ENCODE assay signal across 14 mouse cellular contexts in genomic region chr5:123195500-123196000, GRCm38 (mm10). TPM values are rescaled to one million over a fixed set of nuclear protein-coding genes. Genes with fewer than 3 reads are reported as not detected.
"Had no signal": no experiment of that assay in that cellular context is flagged by ENCODE, and none has a peak within 500 bp of the region (broad histone marks: within the 10 kb centered on the region; RNA-seq: fewer than 3 reads in every experiment).

No protein-coding gene starts in this region.

- H3K27ac ChIP-seq: limb, embryonic 12.5 days; midbrain, embryonic 10.5 days; midbrain, embryonic 15.5 days had no signal

- H3K4me3 ChIP-seq: limb, embryonic 12.5 days; midbrain, embryonic 10.5 days; midbrain, embryonic 15.5 days had no signal

- H3K9ac ChIP-seq: limb, embryonic 12.5 days; midbrain, embryonic 15.5 days had no signal

- H3K4me1 ChIP-seq: limb, embryonic 12.5 days; midbrain, embryonic 15.5 days had no signal

- H3K36me3 ChIP-seq: limb, embryonic 12.5 days; midbrain, embryonic 10.5 days; midbrain, embryonic 15.5 days had no signal

- H3K9me3 ChIP-seq: limb, embryonic 12.5 days; midbrain, embryonic 10.5 days; midbrain, embryonic 15.5 days had no signal

- DNase-seq: kidney, adult 2 months; kidney, postnatal 25 days; layer of hippocampus, postnatal 36 days; lung, adult 18-20 months; right cerebral cortex, postnatal 14 days; thymus, postnatal 36 days had no signal

- H3K27me3 ChIP-seq: limb, embryonic 12.5 days; midbrain, embryonic 15.5 days had no signal

- ATAC-seq: intestine, embryonic 16.5 days; midbrain, embryonic 15.5 days had no signal

- H3K4me2 ChIP-seq: limb, embryonic 12.5 days; midbrain, embryonic 15.5 days had no signal

RNA-seq across cellular contexts. Expression of gene Hpd, which starts 13.0 kb away (rescaled TPM):
- total RNA-seq: layer of hippocampus, postnatal 36 days; left cerebral cortex, adult 8-10 months; left cerebral cortex, postnatal 25 days had no signal
- polyA plus RNA-seq: limb, embryonic 12.5 days; midbrain, embryonic 10.5 days; midbrain, embryonic 15.5 days; neural tube, embryonic 14.5 days; thymus, postnatal 0 days had no signal
